Mouse (Mus musculus) midbrain, embryonic 14.5 days (tissue): ENCODE measurements around the gene Trnp1. TPM values are rescaled to one million over a fixed set of nuclear protein-coding genes. Genes with fewer than 3 reads are reported as not detected.

ENCODE experiments used
- ATAC-seq: fragments of 200-750 bp; cut with Nextera tagmentation; 2 replicates; pipeline ENCODE4 v1.8.0; 2017; ENCODE audit warnings: moderate number of reproducible peaks, moderate library complexity; ENCODE audit not compliant: low FRiP score, low TSS enrichment
- DNase-seq: peaks from one replicate; pipeline ENCODE4 v3.0.0-alpha.2; 2015
- H3K27ac ChIP-seq: fragments of 300-500 bp; sonication (generic); replicated peaks from 2 replicates; pipeline ENCODE4 v1.5.1; 2014; ENCODE audit warnings: mild to moderate bottlenecking, low read depth, low read length, moderate library complexity
- H3K27me3 ChIP-seq: fragments of 300-500 bp; sonication (generic); 2 replicates; pipeline ENCODE4 v1.6.1; 2014; ENCODE audit warnings: low read length, control low read depth, mixed read lengths; ENCODE audit not compliant: control insufficient read depth, insufficient read depth
- H3K36me3 ChIP-seq: fragments of 300-500 bp; sonication (generic); 2 replicates; pipeline ENCODE4 v1.6.1; 2014; ENCODE audit warnings: low read length, control low read depth; ENCODE audit not compliant: control insufficient read depth, insufficient read depth
- H3K4me1 ChIP-seq: fragments of 300-500 bp; sonication (generic); 2 replicates; pipeline ENCODE4 v1.6.1; 2014; ENCODE audit warnings: mild to moderate bottlenecking, antibody characterized with exemption, low read length, control low read depth; ENCODE audit not compliant: control insufficient read depth, insufficient read depth
- H3K4me2 ChIP-seq: fragments of 300-500 bp; sonication (generic); 2 replicates; pipeline ENCODE4 v1.6.1; 2014; ENCODE audit warnings: mild to moderate bottlenecking, low read length, moderate library complexity
- H3K4me3 ChIP-seq: fragments of 300-500 bp; sonication (generic); replicated peaks from 2 replicates; pipeline ENCODE4 v1.5.1; 2014; ENCODE audit warnings: low read depth, low read length
- H3K9ac ChIP-seq: fragments of 300-500 bp; sonication (generic); replicated peaks from 2 replicates; pipeline ENCODE4 v1.6.1; 2014; ENCODE audit warnings: mild to moderate bottlenecking, low read length, moderate library complexity
- H3K9me3 ChIP-seq: fragments of 300-500 bp; sonication (generic); 2 replicates; pipeline ENCODE4 v1.6.1; 2016; ENCODE audit warnings: low read length, control low read depth, mixed read lengths; ENCODE audit not compliant: control insufficient read depth
- WGBS: fragments of 180-500 bp; shearing (Covaris S2); extraction: QIAGEN DNeasy Blood & Tissue Kit; methylation state at CpG from one replicate; pipeline ENCODE4 v1.1.7; 2014; 5-methylcytosine and 5-hydroxymethylcytosine counted together
- polyA plus RNA-seq: library from polyadenylated mRNA; unstranded; fragments of >200 nt; fragmentation: Nextera tagmentation; extraction: Ambion mirVana; gene quantifications from 2 replicates; pipeline ENCODE4 v1.2.1, GENCODE M21; 2014

Trnp1 gene
- polyA plus RNA-seq, 1 experiment from 2014 or later, result 5.5 TPM

GRCm38 (mm10) chr4:133461362-133461761 lies 37.0 kb downstream of the Trnp1 start:
- 69% methylated on average over 4 of the region's 4 CpGs for WGBS
- no peaks in the 10 kb centered on the region for H3K9me3 ChIP-seq
- ATAC-seq, result no peak
- H3K27me3 ChIP-seq, result no peaks in the 10 kb centered on the region
- no peaks in the 10 kb centered on the region for H3K4me1 ChIP-seq
- no peak overlapping the region for H3K9ac ChIP-seq
- H3K36me3 ChIP-seq, result no peaks in the 10 kb centered on the region
- DNase-seq, result no peak
- no peak overlapping the region for H3K27ac ChIP-seq
- no peak overlapping the region for H3K4me3 ChIP-seq
- H3K4me2 ChIP-seq, result no peak overlapping the region

GRCm38 (mm10) chr4:133460796-133461325 lies 37.5 kb downstream of the Trnp1 start:
- Histone ChIP-seq H3K36me3 (no peaks in the 10 kb centered on the region), H3K27me3 (no peaks in the 10 kb centered on the region), H3K4me3 (no peak overlapping the region), H3K27ac (no peak overlapping the region), H3K9me3 (no peaks in the 10 kb centered on the region), H3K9ac (no peak overlapping the region), H3K4me2 (no peak overlapping the region), H3K4me1 (no peaks in the 10 kb centered on the region)
- ATAC-seq (no peak), DNase-seq (no peak)
- 61% methylated on average over 5 of the region's 5 CpGs for WGBS

- WGBS, result 81% methylated on average over 1 of the region's 1 CpGs
- Histone ChIP-seq H3K4me3 (no peak overlapping the region), H3K27me3 (no peaks in the 10 kb centered on the region), H3K9me3 (no peaks in the 10 kb centered on the region), H3K27ac (no peak overlapping the region), H3K9ac (no peak overlapping the region), H3K4me2 (no peak overlapping the region), H3K4me1 (no peaks in the 10 kb centered on the region), H3K36me3 (no peaks in the 10 kb centered on the region)
- ATAC-seq (no peak), DNase-seq (no peak)
These were observed 38.3 kb downstream of the Trnp1 start for GRCm38 (mm10) chr4:133460006-133460405.

DNA sequence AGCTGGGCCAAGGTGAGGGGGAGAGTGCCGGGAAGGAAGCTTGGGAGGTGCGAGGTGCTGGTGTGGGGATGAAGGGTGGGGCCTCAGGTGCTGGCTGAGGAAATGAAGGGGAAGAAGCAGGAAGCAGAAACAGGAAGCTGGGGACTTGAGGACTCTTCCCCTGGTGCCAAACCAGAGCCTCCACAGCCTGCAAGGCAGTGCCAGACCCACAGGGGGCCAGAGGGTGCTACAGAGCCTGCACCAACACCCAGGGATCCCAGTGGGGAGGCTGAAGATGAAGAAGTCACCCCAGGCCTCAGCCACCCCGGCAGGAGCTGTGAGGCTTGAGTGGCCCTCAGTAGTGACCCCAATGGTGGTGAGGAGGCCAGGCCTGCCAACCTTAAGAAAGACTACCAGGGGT lies 40.3 kb downstream of the Trnp1 start:
- Histone ChIP-seq H3K4me1 (no peaks in the 10 kb centered on the region), H3K9me3 (no peaks in the 10 kb centered on the region), H3K9ac (no peak overlapping the region), H3K4me3 (no peak overlapping the region), H3K36me3 (no peaks in the 10 kb centered on the region), H3K4me2 (no peak overlapping the region), H3K27ac (no peak overlapping the region), H3K27me3 (no peaks in the 10 kb centered on the region)
- DNase-seq (no peak), ATAC-seq (no peak)
- WGBS, result 79% methylated on average over 3 of the region's 3 CpGs

DNA sequence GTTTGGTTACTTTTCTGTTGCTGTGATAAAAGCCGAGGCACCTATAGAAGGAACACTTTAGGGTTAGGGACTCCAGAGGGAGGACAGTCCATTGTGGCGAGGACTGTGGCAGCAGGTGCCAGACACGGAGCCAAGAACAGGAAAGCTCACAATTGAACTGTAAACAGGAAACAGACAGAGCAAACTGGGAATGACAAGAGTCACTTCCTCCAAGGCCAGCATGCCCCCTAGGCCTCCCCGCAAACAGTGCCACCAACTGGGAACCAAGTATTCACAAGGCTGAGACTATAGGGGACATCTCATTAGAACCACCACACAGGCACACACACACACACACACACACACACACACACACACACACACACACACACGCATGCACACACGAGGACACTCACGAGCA lies 45.9 kb downstream of the Trnp1 start:
- 78% methylated on average over 6 of the region's 7 CpGs for WGBS
- DNase-seq (no peak), ATAC-seq (no peak)
- Histone ChIP-seq H3K4me1 (no peaks in the 10 kb centered on the region), H3K9ac (no peak overlapping the region), H3K27ac (no peak overlapping the region), H3K27me3 (no peaks in the 10 kb centered on the region), H3K9me3 (no peaks in the 10 kb centered on the region), H3K4me3 (no peak overlapping the region), H3K36me3 (no peaks in the 10 kb centered on the region), H3K4me2 (no peak overlapping the region)

DNA sequence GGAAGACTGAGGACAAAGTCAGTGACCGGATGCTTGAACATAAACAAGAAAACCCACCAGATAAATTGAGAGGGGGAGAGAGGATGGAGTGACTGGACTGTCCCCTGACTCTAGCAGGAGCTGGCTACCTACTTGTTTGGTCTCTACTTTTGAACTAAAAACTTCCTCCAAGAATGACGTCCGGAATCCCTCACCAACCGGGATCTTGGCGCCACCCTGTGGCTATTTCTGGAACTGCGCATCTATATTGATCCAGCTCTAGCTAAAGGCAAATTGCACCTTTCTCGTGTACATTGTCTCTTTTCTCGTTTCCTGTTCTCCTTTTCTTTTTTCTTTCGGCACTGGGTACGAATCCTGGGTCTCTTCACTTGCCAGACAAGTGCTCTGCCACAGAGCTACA lies 46.8 kb downstream of the Trnp1 start:
- Histone ChIP-seq H3K4me1 (no peaks in the 10 kb centered on the region), H3K4me2 (no peak overlapping the region), H3K4me3 (no peak overlapping the region), H3K9me3 (no peaks in the 10 kb centered on the region), H3K27me3 (no peaks in the 10 kb centered on the region), H3K27ac (no peak overlapping the region), H3K36me3 (no peaks in the 10 kb centered on the region), H3K9ac (no peak overlapping the region)
- no peak for ATAC-seq
- 10% methylated on average over 10 of the region's 10 CpGs for WGBS
- DNase-seq, result peak; percentile 93

DNA sequence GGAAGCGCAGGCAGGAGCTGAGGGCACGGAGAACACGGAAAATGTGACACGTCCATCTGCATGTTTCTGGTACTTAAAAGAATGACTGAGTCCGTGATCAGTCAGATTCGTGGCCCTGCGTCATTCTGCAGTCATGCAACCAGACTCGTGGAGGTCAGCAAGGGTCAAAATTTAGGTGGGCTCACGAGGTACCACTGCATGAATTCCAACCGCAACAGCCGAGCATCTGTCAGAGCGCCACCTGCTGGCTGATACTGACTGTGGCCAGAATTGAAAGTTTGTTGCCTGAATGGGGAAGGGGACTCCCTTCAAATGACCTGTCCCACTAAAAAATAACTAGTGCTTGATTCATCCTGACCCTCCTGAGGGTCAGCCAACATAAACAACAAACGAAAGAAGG lies 48.6 kb downstream of the Trnp1 start:
- H3K4me1 ChIP-seq, result no peaks in the 10 kb centered on the region
- WGBS, result 14% methylated on average over 13 of the region's 13 CpGs
- peak; percentile 81 for DNase-seq
- H3K36me3 ChIP-seq, result no peaks in the 10 kb centered on the region
- H3K4me3 ChIP-seq, result no peak overlapping the region
- H3K9me3 ChIP-seq, result no peaks in the 10 kb centered on the region
- H3K27me3 ChIP-seq, result no peaks in the 10 kb centered on the region
- H3K9ac ChIP-seq, result no peak overlapping the region
- peak overlapping the region; percentile 24; the same call in 1 of the 2 replicates for H3K4me2 ChIP-seq
- no peak overlapping the region for H3K27ac ChIP-seq
- no peak for ATAC-seq

- H3K4me2 ChIP-seq, result no peak overlapping the region
- no peak overlapping the region for H3K4me3 ChIP-seq
- H3K36me3 ChIP-seq, result no peaks in the 10 kb centered on the region
- no peaks in the 10 kb centered on the region for H3K9me3 ChIP-seq
- H3K27ac ChIP-seq, result no peak overlapping the region
- H3K9ac ChIP-seq, result no peak overlapping the region
- H3K27me3 ChIP-seq, result no peaks in the 10 kb centered on the region
- no peaks in the 10 kb centered on the region for H3K4me1 ChIP-seq
- 74% methylated on average over 8 of the region's 8 CpGs for WGBS
- ATAC-seq, result no peak
- DNase-seq, result no peak
These were observed 49.5 kb downstream of the Trnp1 start for GRCm38 (mm10) chr4:133448708-133449388.

- WGBS, result 81% methylated on average over 11 of the region's 11 CpGs
- H3K4me2 ChIP-seq, result no peak overlapping the region
These were observed 50.4 kb downstream of the Trnp1 start for GRCm38 (mm10) chr4:133447967-133448366.

More at GRCm38 (mm10) chr4:133447967-133448366, 50.4 kb downstream of the Trnp1 start:
- Histone ChIP-seq H3K4me1 (no peaks in the 10 kb centered on the region), H3K9me3 (no peaks in the 10 kb centered on the region), H3K27ac (no peak overlapping the region), H3K27me3 (no peaks in the 10 kb centered on the region), H3K4me3 (no peak overlapping the region), H3K36me3 (no peaks in the 10 kb centered on the region), H3K9ac (no peak overlapping the region)
- DNase-seq (no peak), ATAC-seq (no peak)
